Mouse (Mus musculus): ENCODE measurements around the gene Iqgap2. TPM values are rescaled to one million over a fixed set of nuclear protein-coding genes. Genes with fewer than 3 reads are reported as not detected.

The Iqgap2 gene
- polyA plus RNA-seq, 1 experiment from 2014 or later, result 18.5 TPM

DNA sequence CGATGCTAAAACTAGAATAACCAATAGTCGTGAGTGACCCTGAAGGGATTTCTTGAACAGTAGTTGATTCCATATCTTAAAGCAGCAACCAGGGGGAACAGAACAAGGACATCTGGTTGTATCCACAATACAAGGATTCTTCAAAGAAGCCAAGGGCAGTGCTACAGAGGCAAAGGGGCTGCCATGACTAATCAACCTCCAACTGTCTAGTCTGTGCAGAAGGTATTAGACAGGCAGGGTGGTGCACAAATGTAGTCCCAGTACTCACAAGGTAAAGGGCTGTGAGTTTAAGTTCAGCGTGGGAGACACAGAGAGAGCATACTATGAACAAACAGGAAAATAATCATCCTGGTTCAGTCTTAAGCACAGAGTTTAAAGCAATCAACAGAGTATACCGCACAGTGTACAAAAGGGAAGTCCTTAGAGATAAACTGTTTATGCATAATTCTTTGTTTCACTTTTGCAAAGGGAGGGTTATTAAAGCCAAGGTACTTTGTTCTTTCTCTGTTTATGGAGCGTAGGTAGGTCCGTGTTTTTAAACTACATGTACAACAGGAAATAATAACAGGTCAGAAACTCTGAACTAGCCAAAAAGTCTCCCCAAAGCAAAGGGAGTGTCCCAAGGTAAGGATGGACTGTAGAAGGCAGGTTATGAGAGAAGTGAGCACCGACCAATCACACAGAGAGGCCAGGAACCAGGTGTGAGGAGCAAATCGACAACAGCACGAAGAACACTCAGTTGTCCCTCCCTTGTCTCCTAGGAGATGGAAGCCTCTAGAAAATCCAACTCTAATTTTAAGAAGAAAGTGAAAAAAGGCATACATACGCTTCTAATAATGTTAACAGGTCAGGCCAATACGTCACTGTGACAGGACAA lies 149.7 kb downstream of the Iqgap2 start:
- no peaks in the 10 kb centered on the region for H3K4me1 ChIP-seq (ENCODE audit: control insufficient read depth, insufficient read depth, low read length)
- no peak overlapping the region for H3K27ac ChIP-seq (ENCODE audit: low read depth, low read length)
- H3K4me2 ChIP-seq, result no peak overlapping the region
- WGBS, result 94% methylated on average over 11 of the region's 11 CpGs
- H3K27me3 ChIP-seq (ENCODE audit: control insufficient read depth, insufficient read depth, low read length), result no peaks in the 10 kb centered on the region
- H3K9ac ChIP-seq (ENCODE audit: low read length), result no peak overlapping the region
- ATAC-seq (ENCODE audit: low FRiP score) (no peak), DNase-seq (ENCODE audit: low spot score, missing footprints) (peak; percentile 28)
- H3K4me3 ChIP-seq (ENCODE audit: low read depth, low read length), result no peak overlapping the region
- H3K36me3 ChIP-seq (ENCODE audit: control insufficient read depth, insufficient read depth, low read length), result no peaks in the 10 kb centered on the region
- H3K9me3 ChIP-seq (ENCODE audit: control insufficient read depth, low read length), result no peaks in the 10 kb centered on the region

DNA sequence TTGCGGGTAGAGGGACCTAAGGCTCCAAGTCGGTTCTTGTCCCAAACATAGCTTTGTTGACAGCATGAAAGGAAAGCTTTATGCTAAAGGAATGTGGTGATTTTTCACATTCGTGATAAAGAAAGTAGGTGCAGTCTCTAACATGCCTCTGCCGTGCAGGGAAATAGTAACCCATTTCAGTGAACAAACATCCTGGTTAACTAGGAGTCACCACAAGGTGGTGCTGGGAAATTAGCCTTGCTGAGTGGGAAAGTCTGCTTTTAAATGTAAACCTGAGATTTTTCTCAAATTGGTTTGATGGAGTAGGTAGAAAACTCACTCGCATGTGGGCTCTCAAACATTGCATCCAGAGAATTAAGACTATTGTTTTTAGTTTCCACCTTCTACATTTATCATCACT lies 152.1 kb downstream of the Iqgap2 start:
- DNase-seq (ENCODE audit: low spot score, missing footprints), result no peak
- H3K4me1 ChIP-seq (ENCODE audit: control insufficient read depth, insufficient read depth, low read length), result no peaks in the 10 kb centered on the region
- no peak overlapping the region for H3K27ac ChIP-seq (ENCODE audit: low read depth, low read length)
- no peak overlapping the region for H3K4me2 ChIP-seq
- H3K4me3 ChIP-seq (ENCODE audit: low read depth, low read length), result no peak overlapping the region
- H3K9me3 ChIP-seq (ENCODE audit: control insufficient read depth, low read length), result no peaks in the 10 kb centered on the region
- H3K36me3 ChIP-seq (ENCODE audit: control insufficient read depth, insufficient read depth, low read length), result no peaks in the 10 kb centered on the region
- 81% methylated on average over 5 of the region's 5 CpGs for WGBS
- no peak for ATAC-seq (ENCODE audit: low FRiP score)
- no peak overlapping the region for H3K9ac ChIP-seq (ENCODE audit: low read length)
- H3K27me3 ChIP-seq (ENCODE audit: control insufficient read depth, insufficient read depth, low read length), result no peaks in the 10 kb centered on the region

DNA sequence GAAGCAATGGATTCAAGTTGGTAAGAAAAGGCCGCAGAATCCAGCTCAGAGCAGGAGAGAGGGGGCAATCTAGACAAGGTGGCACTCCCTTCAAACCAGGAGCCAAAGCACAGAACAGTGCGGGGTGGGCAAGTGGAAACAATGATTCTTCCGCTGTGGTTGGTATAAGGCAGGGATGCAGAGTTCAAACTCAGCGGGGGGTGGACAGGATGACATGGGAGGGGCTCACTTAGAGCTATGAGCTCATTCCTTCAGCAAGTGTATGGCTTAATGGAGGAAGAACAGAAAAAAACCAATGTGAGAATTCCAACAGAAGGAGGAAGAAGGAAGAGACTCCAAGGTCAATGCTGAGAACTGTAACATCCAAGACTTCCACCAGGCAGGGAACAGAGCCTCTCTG lies 161.2 kb downstream of the Iqgap2 start:
- H3K27ac ChIP-seq (ENCODE audit: low read depth, low read length), result no peak overlapping the region
- WGBS, result 96% methylated on average over 4 of the region's 4 CpGs
- no peaks in the 10 kb centered on the region for H3K36me3 ChIP-seq (ENCODE audit: control insufficient read depth, insufficient read depth, low read length)
- H3K27me3 ChIP-seq (ENCODE audit: control insufficient read depth, insufficient read depth, low read length), result no peaks in the 10 kb centered on the region
- H3K4me3 ChIP-seq (ENCODE audit: low read depth, low read length), result no peak overlapping the region
- no peaks in the 10 kb centered on the region for H3K9me3 ChIP-seq (ENCODE audit: control insufficient read depth, low read length)
- H3K9ac ChIP-seq (ENCODE audit: low read length), result no peak overlapping the region
- no peak for DNase-seq (ENCODE audit: low spot score, missing footprints)
- no peak overlapping the region for H3K4me2 ChIP-seq
- H3K4me1 ChIP-seq (ENCODE audit: control insufficient read depth, insufficient read depth, low read length), result no peaks in the 10 kb centered on the region
- ATAC-seq (ENCODE audit: low FRiP score), result no peak

DNA sequence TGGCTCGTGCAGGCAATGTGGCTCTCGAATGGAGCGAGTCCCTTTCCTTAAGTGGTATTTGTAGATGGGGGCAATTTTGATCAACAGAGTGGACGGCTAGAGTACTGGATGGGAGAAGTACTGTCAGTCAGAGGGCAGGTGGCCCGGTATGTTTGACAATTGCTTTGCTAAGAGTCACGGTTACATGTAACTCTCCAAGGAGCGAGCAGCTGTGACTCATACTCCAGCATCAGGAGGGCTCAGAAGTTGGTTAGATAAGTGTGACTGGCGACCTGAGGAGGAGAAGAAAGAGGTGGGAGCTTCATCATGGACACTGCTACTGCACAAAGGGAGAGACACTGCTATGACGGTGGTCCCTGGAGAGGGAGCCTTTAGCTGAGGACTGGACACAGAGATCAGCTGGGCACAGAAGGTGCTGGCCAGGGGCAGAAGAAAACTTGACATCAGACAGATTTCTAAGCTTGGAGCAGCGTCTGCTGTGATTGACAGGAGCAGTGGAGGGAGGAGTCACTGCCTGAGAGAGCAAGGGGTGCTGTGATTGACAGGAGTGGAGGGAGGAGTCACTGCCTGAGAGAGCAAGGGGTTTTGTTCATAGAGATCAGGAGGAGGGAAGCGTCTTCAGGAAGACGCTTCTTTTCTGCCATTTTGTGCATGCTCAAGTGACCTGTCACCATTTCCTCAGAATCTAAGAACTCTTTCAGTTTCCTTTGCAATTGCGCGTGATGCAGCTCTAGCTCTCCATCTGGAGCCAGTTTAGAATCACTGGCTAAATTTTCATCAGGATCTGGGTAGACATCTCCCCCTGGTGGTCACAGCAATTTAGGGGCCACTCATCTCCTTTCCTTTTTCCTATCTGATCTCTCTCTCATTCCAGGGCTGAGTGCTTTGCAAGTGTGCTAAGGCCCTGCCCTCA lies 172.1 kb downstream of the Iqgap2 start:
- Histone ChIP-seq H3K27me3 (ENCODE audit: control insufficient read depth, insufficient read depth, low read length) (no peaks in the 10 kb centered on the region), H3K36me3 (ENCODE audit: control insufficient read depth, insufficient read depth, low read length) (no peaks in the 10 kb centered on the region; the same call in 1 of the 2 replicates), H3K4me3 (ENCODE audit: low read depth, low read length) (no peak overlapping the region), H3K27ac (ENCODE audit: low read depth, low read length) (no peak overlapping the region), H3K4me1 (ENCODE audit: control insufficient read depth, insufficient read depth, low read length) (no peaks in the 10 kb centered on the region), H3K9ac (ENCODE audit: low read length) (no peak overlapping the region), H3K4me2 (no peak overlapping the region), H3K9me3 (ENCODE audit: control insufficient read depth, low read length) (no peaks in the 10 kb centered on the region)
- 64% methylated on average over 14 of the region's 14 CpGs for WGBS
- DNase-seq (ENCODE audit: low spot score, missing footprints) (peak; percentile 92), ATAC-seq (ENCODE audit: low FRiP score) (peak; percentile 80)

DNA sequence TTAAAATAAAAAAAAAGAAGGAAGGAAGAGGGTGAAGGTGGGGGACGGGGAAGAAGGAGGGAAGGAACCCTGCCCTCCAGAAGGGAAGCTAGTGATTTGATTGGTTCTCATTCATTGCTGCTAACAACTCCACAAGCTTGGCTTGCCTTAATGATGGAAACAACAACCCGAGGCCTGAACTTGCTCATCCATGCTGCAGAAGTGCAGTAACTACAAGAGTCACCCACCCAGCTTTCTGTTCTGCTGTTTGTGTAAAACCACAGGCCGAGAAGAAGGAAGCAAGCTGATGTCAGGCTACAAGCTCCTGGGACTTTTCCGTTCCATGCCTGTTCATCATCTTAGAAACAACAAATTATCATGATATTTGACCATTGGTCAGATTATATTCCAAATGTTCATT lies 176.4 kb downstream of the Iqgap2 start:
- DNase-seq (ENCODE audit: low spot score, missing footprints) (no peak), ATAC-seq (ENCODE audit: low FRiP score) (no peak)
- Histone ChIP-seq H3K4me1 (ENCODE audit: control insufficient read depth, insufficient read depth, low read length) (no peaks in the 10 kb centered on the region), H3K4me2 (no peak overlapping the region), H3K27me3 (ENCODE audit: control insufficient read depth, insufficient read depth, low read length) (no peaks in the 10 kb centered on the region), H3K9me3 (ENCODE audit: control insufficient read depth, low read length) (no peaks in the 10 kb centered on the region), H3K27ac (ENCODE audit: low read depth, low read length) (no peak overlapping the region), H3K9ac (ENCODE audit: low read length) (no peak overlapping the region), H3K36me3 (ENCODE audit: control insufficient read depth, insufficient read depth, low read length) (no peaks in the 10 kb centered on the region; the same call in 1 of the 2 replicates), H3K4me3 (ENCODE audit: low read depth, low read length) (no peak overlapping the region)
- WGBS, result 88% methylated on average over 4 of the region's 4 CpGs

DNA sequence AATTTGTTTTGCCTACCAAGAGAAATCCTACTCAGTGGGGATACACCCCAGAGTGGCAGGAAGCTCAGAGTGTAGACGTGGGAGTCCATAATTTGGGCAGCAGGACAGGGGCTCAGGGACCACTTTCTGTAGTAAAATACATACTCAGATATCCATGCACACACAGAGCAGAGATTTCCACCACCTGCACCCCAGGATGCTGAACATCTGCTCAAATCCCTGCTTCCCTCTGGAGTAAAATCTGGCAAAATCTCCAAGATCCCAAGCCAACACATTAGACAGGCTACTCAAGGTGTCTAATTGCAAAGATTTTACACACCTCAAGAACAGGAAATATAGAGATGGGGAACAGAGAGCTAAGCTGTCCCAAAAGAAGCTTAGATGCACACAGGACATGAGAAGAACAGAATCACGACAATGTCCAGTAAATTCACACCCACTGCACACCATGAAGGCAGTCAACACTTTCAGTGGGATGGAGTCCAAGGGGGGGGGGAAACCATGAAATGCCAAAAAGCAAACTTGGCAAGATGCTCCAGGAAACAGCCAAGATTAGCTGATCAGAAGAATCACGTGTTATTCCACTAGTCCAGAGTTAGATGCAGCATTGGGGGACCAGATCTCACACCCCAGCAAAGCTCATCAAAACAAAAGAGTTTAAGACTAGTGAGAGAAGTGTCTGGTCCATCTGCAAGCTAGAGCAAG lies 177.3 kb downstream of the Iqgap2 start:
- H3K4me3 ChIP-seq (ENCODE audit: low read depth, low read length), result no peak overlapping the region
- no peaks in the 10 kb centered on the region for H3K4me1 ChIP-seq (ENCODE audit: control insufficient read depth, insufficient read depth, low read length)
- no peaks in the 10 kb centered on the region for H3K27me3 ChIP-seq (ENCODE audit: control insufficient read depth, insufficient read depth, low read length)
- H3K9me3 ChIP-seq (ENCODE audit: control insufficient read depth, low read length), result no peaks in the 10 kb centered on the region
- no peaks in the 10 kb centered on the region; the same call in 1 of the 2 replicates for H3K36me3 ChIP-seq (ENCODE audit: control insufficient read depth, insufficient read depth, low read length)
- no peak overlapping the region for H3K4me2 ChIP-seq
- H3K9ac ChIP-seq (ENCODE audit: low read length), result no peak overlapping the region
- DNase-seq (ENCODE audit: low spot score, missing footprints) (no peak), ATAC-seq (ENCODE audit: low FRiP score) (no peak)
- WGBS, result 80% methylated on average over 3 of the region's 3 CpGs
- H3K27ac ChIP-seq (ENCODE audit: low read depth, low read length), result no peak overlapping the region

DNA sequence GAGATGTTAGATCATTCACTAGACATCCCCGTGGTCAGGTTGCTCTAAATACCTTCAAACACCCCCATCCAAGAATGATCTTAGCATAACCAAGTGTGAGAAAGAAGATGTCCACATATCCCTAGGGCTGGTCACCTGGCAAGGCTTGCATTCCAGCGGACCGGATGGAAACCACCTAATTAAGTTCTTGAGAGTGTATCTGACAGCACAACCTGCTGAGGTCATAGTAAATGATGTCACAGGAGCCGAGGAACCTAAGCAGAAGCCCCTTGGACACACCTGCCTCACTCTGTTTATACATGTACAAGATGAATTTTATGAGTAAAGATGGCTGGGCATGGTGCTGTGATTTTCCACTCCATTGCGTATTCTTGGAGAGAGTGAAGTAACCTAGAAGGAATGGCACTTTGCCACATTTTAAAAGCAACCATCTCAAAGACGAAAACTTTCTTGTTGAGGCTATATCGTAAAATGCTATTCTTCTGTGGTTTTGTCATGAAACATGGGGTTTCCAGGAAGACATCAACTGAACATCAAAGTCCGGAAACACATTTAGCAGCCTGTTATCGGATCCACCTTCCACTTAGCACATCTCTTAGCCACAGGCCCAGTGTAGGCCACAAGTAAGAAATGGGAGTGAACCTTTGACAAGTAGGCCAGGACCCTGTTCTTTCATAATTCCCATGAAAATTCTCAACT lies 179.0 kb downstream of the Iqgap2 start:
- Histone ChIP-seq H3K4me3 (ENCODE audit: low read depth, low read length) (no peak overlapping the region), H3K27ac (ENCODE audit: low read depth, low read length) (no peak overlapping the region), H3K4me2 (no peak overlapping the region), H3K36me3 (ENCODE audit: control insufficient read depth, insufficient read depth, low read length) (no peaks in the 10 kb centered on the region; the same call in 1 of the 2 replicates), H3K9me3 (ENCODE audit: control insufficient read depth, low read length) (no peaks in the 10 kb centered on the region), H3K4me1 (ENCODE audit: control insufficient read depth, insufficient read depth, low read length) (no peaks in the 10 kb centered on the region), H3K27me3 (ENCODE audit: control insufficient read depth, insufficient read depth, low read length) (no peaks in the 10 kb centered on the region), H3K9ac (ENCODE audit: low read length) (no peak overlapping the region)
- DNase-seq (ENCODE audit: low spot score, missing footprints) (no peak), ATAC-seq (ENCODE audit: low FRiP score) (no peak)
- WGBS, result 92% methylated on average over 9 of the region's 9 CpGs

DNA sequence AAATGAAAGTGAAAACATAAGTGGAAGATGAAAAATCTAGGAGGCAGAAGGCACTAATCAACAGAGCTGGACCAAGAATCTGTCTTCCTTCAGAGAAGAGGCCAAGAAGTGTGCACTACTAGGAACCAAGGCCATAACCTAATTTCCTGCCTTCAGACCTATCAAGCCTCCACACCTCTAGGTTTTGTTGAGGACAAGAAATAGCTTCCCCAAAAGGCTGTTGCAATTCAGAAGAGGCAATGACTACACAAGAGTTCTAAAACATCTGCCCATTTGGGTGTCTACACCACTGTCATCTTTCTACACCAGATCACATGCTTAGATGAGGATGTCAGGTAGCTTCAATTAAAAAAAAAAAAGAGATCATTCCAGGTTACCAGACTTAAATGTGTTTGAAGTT lies 179.7 kb downstream of the Iqgap2 start:
- Histone ChIP-seq H3K4me3 (ENCODE audit: low read depth, low read length) (no peak overlapping the region), H3K4me2 (no peak overlapping the region), H3K9me3 (ENCODE audit: control insufficient read depth, low read length) (no peaks in the 10 kb centered on the region), H3K36me3 (ENCODE audit: control insufficient read depth, insufficient read depth, low read length) (no peaks in the 10 kb centered on the region; the same call in 1 of the 2 replicates), H3K27ac (ENCODE audit: low read depth, low read length) (no peak overlapping the region), H3K9ac (ENCODE audit: low read length) (no peak overlapping the region), H3K27me3 (ENCODE audit: control insufficient read depth, insufficient read depth, low read length) (no peaks in the 10 kb centered on the region), H3K4me1 (ENCODE audit: control insufficient read depth, insufficient read depth, low read length) (no peaks in the 10 kb centered on the region)
- DNase-seq (ENCODE audit: low spot score, missing footprints) (no peak), ATAC-seq (ENCODE audit: low FRiP score) (no peak)
